Mouse (Mus musculus) G1E (cell line): ENCODE measurements around the gene Dcaf8. TPM values are rescaled to one million over a fixed set of nuclear protein-coding genes. Genes with fewer than 3 reads are reported as not detected.

Experiments used
- ATAC-seq: 2 replicates; pipeline ENCODE4 v1.8.0; 2016; ENCODE audit warnings: mild to moderate bottlenecking; ENCODE audit not compliant: insufficient number of reproducible peaks, poor library complexity, low FRiP score, severe bottlenecking; ENCODE audit errors: extremely low read depth
- DNase-seq: peaks from one replicate; pipeline ENCODE4 v3.0.0; 2012; ENCODE audit warnings: low spot score
- H3K27me3 ChIP-seq: 2 replicates; pipeline ENCODE4 v1.6.1; 2012; ENCODE audit warnings: mild to moderate bottlenecking, low read length, inconsistent platforms; ENCODE audit not compliant: insufficient read depth
- H3K36me3 ChIP-seq: replicated peaks from 2 replicates; pipeline ENCODE3; 2012; ENCODE audit warnings: mild to moderate bottlenecking, inconsistent platforms
- H3K4me1 ChIP-seq: 2 replicates; pipeline ENCODE4 v1.6.1; 2012; ENCODE audit warnings: low read depth, low read length, inconsistent platforms, mixed read lengths; ENCODE audit not compliant: insufficient read depth
- H3K4me3 ChIP-seq: 2 replicates; pipeline ENCODE4 v1.5.1; 2012; ENCODE audit warnings: low read depth, mild to moderate bottlenecking, inconsistent platforms, low read length, moderate library complexity, mixed read lengths
- H3K9me3 ChIP-seq: replicated peaks from 2 replicates; pipeline ENCODE4 v1.6.1; 2012; ENCODE audit warnings: inconsistent platforms
- CTCF ChIP-seq: IDR thresholded peaks from 2 replicates; pipeline ENCODE4 v1.5.1; 2012; ENCODE audit warnings: low read depth, low read length, inconsistent platforms, mixed read lengths
- GATA1 ChIP-seq: IDR thresholded peaks from 2 replicates; pipeline ENCODE4 v1.6.1; 2012; ENCODE audit warnings: borderline replicate concordance, low read length, inconsistent platforms, mixed read lengths
- GATA2 ChIP-seq: IDR thresholded peaks from 2 replicates; pipeline ENCODE4 v1.6.1; 2012; ENCODE audit warnings: low read depth, low read length, inconsistent platforms, borderline replicate concordance
- POLR2AphosphoS5 ChIP-seq: IDR thresholded peaks from 2 replicates; pipeline ENCODE4 v1.6.1; 2012; ENCODE audit warnings: low read depth, low read length, inconsistent platforms; ENCODE audit not compliant: insufficient replicate concordance
- TAL1 ChIP-seq: conservative IDR thresholded peaks from 2 replicates; pipeline ENCODE4 v1.6.1; 2012; ENCODE audit warnings: low read depth, low read length, inconsistent platforms, mixed read lengths
- polyA plus RNA-seq: library from polyadenylated mRNA; stranded (reverse); fragments of >175 nt; gene quantifications from 2 replicates; pipeline ENCODE4 v1.2.3, GENCODE M21; 2012
- total RNA-seq, 2 experiments: library from RNA; stranded (forward) in 1 of 2; stranded (reverse) in 1 of 2; fragments of 200-1000 nt in 1 of 2; fragments of >200 nt in 1 of 2; fragmentation: Nextera tagmentation in 1 of 2; gene quantifications; 2 replicates each; pipeline ENCODE4 v1.2.3; 2014 to 2017

Gene Dcaf8
- total and polyA plus RNA-seq, 3 experiments, result 60.1 to 124 (median 116) TPM

DNA sequence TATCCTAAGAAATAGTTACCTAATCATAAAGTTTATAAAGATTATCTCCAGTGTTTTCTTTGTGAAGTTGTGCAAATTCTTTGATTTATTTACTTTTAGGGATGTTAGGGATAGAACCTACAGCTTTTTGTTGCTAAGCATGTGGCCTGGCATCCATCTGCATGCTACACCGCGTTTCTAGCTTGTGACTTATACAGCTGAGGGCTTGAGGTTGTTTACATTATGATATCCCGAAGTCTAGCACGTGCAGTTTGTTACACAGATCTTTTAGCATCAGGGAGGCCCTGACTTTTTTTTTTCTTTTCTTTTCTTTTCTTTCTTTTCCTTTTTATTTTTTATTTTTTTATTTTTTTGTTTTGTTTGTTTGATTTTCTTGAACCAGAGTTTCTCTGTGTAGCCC, 12.1 kb downstream of the Dcaf8 start:
- no peaks in the 10 kb centered on the region for H3K27me3 ChIP-seq
- DNase-seq (no peak), ATAC-seq (no peak)
- peaks cover 12% of the 10 kb centered on the region; the same call in 1 of the 2 replicates for H3K4me1 ChIP-seq
- H3K9me3 ChIP-seq, result no peaks in the 10 kb centered on the region
- peaks cover 60% of the 10 kb centered on the region for H3K36me3 ChIP-seq
- TF ChIP-seq CTCF (no peak), GATA2 (no peak), TAL1 (no peak), GATA1 (no peak), POLR2AphosphoS5 (no peak)
- no peak overlapping the region for H3K4me3 ChIP-seq

GRCm38 (mm10) chr1:172160508-172160907, 12.6 kb downstream of the Dcaf8 start:
- Histone ChIP-seq H3K36me3 (peaks cover 62% of the 10 kb centered on the region), H3K4me1 (peaks cover 11% of the 10 kb centered on the region; the same call in 1 of the 2 replicates), H3K9me3 (no peaks in the 10 kb centered on the region), H3K27me3 (no peaks in the 10 kb centered on the region), H3K4me3 (no peak overlapping the region)
- TF ChIP-seq GATA1 (no peak), CTCF (no peak), TAL1 (no peak), GATA2 (no peak), POLR2AphosphoS5 (no peak)
- no peak for ATAC-seq
- no peak for DNase-seq

GRCm38 (mm10) chr1:172162009-172162408, 14.1 kb downstream of the Dcaf8 start:
- Histone ChIP-seq H3K36me3 (peaks cover 65% of the 10 kb centered on the region), H3K9me3 (no peaks in the 10 kb centered on the region), H3K4me3 (no peak overlapping the region), H3K4me1 (peaks cover 9% of the 10 kb centered on the region; the same call in 1 of the 2 replicates), H3K27me3 (no peaks in the 10 kb centered on the region)
- ATAC-seq, result peak; percentile 22; the same call in 1 of the 2 replicates
- no peak for DNase-seq
- TF ChIP-seq POLR2AphosphoS5 (no peak), GATA1 (no peak), CTCF (no peak), TAL1 (no peak), GATA2 (no peak)

DNA sequence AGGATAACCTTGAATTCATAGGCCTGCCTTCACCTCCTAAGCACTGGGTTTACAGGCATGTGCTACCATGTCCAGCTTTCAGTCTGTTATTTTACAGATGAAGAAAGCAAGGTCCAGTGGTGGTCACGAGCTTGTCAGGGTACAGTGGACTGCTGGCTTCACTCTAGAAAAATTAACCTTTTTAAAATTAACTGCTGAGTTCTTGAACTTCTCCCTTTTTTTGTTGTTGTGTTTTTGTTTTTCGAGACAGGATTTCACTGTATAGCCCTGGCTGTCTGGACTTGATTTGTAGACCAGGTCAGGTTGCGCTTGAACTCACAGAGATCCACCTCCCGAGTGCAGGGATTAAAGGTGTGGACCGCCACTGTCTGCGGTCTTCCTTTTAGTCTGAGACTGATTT, 15.1 kb downstream of the Dcaf8 start:
- Histone ChIP-seq H3K36me3 (peaks cover 74% of the 10 kb centered on the region), H3K4me1 (peaks cover 9% of the 10 kb centered on the region; the same call in 1 of the 2 replicates), H3K4me3 (no peak overlapping the region), H3K9me3 (no peaks in the 10 kb centered on the region), H3K27me3 (no peaks in the 10 kb centered on the region)
- no peak for DNase-seq
- TF ChIP-seq TAL1 (no peak), GATA2 (no peak), CTCF (no peak), POLR2AphosphoS5 (no peak), GATA1 (no peak)
- ATAC-seq, result no peak

DNA sequence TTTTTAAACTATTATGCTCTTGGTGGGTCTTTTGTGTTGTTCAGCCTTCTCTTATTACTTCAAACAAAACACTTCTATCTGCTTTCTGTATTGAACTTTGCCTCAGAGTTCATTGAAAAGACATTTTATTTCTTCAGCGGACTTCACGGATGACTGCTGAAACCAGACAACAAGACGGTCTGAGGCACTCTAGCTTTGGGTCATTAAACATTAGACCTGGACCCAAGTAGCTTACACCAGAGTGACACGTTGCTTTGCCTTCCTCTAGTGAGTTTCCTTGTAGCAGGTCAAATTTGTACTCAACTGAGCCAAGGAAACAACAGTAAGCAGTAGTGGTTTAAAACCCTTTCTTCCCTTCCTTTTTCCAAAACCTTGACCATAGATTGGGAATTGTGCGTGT, 20.0 kb downstream of the Dcaf8 start:
- Histone ChIP-seq H3K27me3 (no peaks in the 10 kb centered on the region), H3K4me3 (no peak overlapping the region), H3K4me1 (peaks cover 2% of the 10 kb centered on the region; the same call in 1 of the 2 replicates), H3K36me3 (peaks cover 92% of the 10 kb centered on the region), H3K9me3 (no peaks in the 10 kb centered on the region)
- DNase-seq (no peak), ATAC-seq (no peak)
- TF ChIP-seq TAL1, result no peak
- TF ChIP-seq CTCF, result no peak
- TF ChIP-seq POLR2AphosphoS5, result no peak
- no peak for TF ChIP-seq GATA2
- TF ChIP-seq GATA1, result no peak

DNA sequence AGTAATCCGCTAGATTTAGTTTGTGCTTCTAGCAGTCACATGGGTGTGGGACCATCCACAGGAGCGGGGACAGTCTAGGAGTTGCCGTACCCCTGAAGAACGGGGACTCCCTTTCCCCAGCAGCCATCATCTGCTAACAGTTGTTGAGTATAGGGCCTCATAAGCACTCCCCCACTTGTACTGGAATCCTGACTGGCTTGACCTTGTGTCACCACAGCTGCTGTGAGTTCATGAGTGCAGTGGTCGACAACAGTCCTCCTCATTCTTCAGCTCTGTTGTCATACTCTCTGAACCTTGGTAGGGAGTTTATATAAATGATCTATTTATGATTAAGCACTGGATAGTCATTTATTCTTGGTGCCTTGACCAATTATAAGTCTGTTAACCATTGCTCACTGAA, 21.9 kb downstream of the Dcaf8 start:
- no peak for DNase-seq
- Histone ChIP-seq H3K36me3 (peaks cover 97% of the 10 kb centered on the region), H3K27me3 (no peaks in the 10 kb centered on the region), H3K4me3 (no peak overlapping the region), H3K4me1 (no peaks in the 10 kb centered on the region), H3K9me3 (no peaks in the 10 kb centered on the region)
- TF ChIP-seq TAL1 (no peak), GATA1 (no peak), POLR2AphosphoS5 (no peak), GATA2 (no peak), CTCF (no peak)
- no peak for ATAC-seq

DNA sequence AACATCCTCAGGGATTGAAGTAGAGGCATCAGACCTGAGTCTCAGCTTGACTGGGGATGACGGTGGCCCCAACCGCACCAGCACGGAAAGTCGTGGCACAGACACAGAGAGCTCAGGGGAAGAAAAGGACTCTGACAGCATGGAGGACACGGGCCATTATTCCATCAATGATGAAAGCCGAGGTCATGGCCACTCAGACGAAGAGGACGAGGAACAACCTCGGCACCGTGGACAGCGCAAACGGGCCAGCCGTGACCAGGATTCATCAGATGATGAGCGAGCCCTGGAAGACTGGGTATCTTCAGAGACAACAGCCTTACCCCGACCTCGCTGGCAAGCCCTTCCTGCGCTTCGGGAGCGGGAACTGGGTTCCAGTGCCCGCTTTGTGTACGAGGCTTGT, 24.5 kb downstream of the Dcaf8 start:
- no peak for ATAC-seq
- TF ChIP-seq CTCF (no peak), GATA1 (no peak), GATA2 (no peak), TAL1 (no peak), POLR2AphosphoS5 (no peak)
- no peaks in the 10 kb centered on the region for H3K27me3 ChIP-seq
- no peaks in the 10 kb centered on the region for H3K9me3 ChIP-seq
- H3K4me1 ChIP-seq, result no peaks in the 10 kb centered on the region
- H3K36me3 ChIP-seq, result peaks cover 91% of the 10 kb centered on the region
- DNase-seq, result no peak
- H3K4me3 ChIP-seq, result no peak overlapping the region
